Comparison of ENCODE assay signal across 22 mouse cellular contexts in the genomic region with DNA sequence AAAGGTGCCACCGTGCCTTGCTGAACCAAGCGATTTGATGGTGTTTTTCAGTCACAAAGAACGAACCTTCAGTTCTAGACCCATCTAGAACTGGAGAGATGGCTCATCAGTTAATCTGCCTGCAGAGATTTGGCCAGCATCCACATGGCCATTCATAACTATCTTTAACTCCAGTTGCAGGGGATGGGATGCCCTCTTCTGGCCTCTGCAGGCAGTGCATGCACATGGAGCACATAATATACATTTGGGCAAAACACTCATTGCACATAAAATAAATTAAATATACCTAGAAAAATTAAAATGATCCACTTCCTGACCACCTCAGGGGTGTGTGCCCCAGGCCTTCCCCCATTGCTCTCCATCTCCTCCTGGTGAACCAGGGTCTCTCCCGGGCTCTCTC. TPM values are rescaled to one million over a fixed set of nuclear protein-coding genes. Genes with fewer than 3 reads are reported as not detected.
A peak's percentile ranks its signal among the peaks of the same experiment; 100 is the strongest.
DNase-seq lines count a peak whose midpoint lies in the region; ATAC-seq and TF ChIP-seq lines count a peak whose summit lies in the region.
"Had no signal": no experiment of that assay in that cellular context is flagged by ENCODE, and none has a peak within 500 bp of the region (broad histone marks: within the 10 kb centered on the region; RNA-seq: fewer than 3 reads in every experiment).

No protein-coding gene starts in this region.

- no peak overlapping the region for H3K4me3 ChIP-seq in layer of hippocampus, adult 2 months
- H3K4me3 ChIP-seq: forebrain, embryonic 12.5 days; hindbrain, embryonic 10.5 days; limb, embryonic 15.5 days; lung, embryonic 15.5 days; midbrain, embryonic 12.5 days; neural tube, embryonic 12.5 days had no signal

- DNase-seq in layer of hippocampus, adult 2 months (ENCODE audit: low spot score in 2 of 2), result no peak
- no peak for DNase-seq in layer of hippocampus, adult 18-20 months (ENCODE audit: low spot score in 2 of 2)
- DNase-seq in 3T3-L1 (ENCODE audit: low read depth, low spot score) (peak; percentile 21), 416B (ENCODE audit: low read depth) (peak; percentile 8), NIH3T3 (ENCODE audit: low read depth) (peak; percentile 39)
- DNase-seq in left cerebral cortex, adult 18-20 months (ENCODE audit: low spot score in 2 of 2), result no peak
- DNase-seq: adrenal gland, postnatal 36 days; cerebellum, adult 9-10 months; gastrocnemius, postnatal 14 days; right cerebral cortex, adult 18-20 months; thymus, postnatal 4 days had no signal

- H3K27ac ChIP-seq in layer of hippocampus, adult 2 months, result no peak overlapping the region
- H3K27ac ChIP-seq: forebrain, embryonic 12.5 days; hindbrain, embryonic 10.5 days; kidney, postnatal 0 days; limb, embryonic 15.5 days; lung, embryonic 15.5 days; midbrain, embryonic 12.5 days; neural tube, embryonic 12.5 days had no signal

- ATAC-seq in frontal cortex, adult (ENCODE audit: low TSS enrichment), result no peak

- TF ChIP-seq CTCF in layer of hippocampus, adult 2 months (conservative IDR thresholded peaks at IDR 0.05), result peak; percentile 44

RNA-seq across cellular contexts. Expression of a gene that starts 20.0 kb away (rescaled TPM):
- not detected for total RNA-seq in layer of hippocampus, adult 2 months (2021)
- total RNA-seq in layer of hippocampus, adult 18-20 months (2021), result not detected
- total RNA-seq in left cerebral cortex, adult 18-20 months (2021), result not detected
- total RNA-seq: gastrocnemius, postnatal 14 days; heart, adult 8-10 months; layer of hippocampus, adult 8-10 months; left cerebral cortex, postnatal 36 days had no signal

RNA-seq across cellular contexts. Expression of a gene that starts 26.7 kb away (rescaled TPM):
- 10 to 100 TPM; 81.0 to 87.5 TPM for total RNA-seq in layer of hippocampus, adult 2 months (2021)
- total RNA-seq in layer of hippocampus, adult 18-20 months (2021), result 10 to 100 TPM; 96.2 to 98.2 TPM
- total RNA-seq in left cerebral cortex, adult 18-20 months (2021), result 10 to 100 TPM; 86.7 to 95.8 TPM

RNA-seq across cellular contexts. Expression of a gene that starts 28.2 kb away (rescaled TPM):
- total RNA-seq in layer of hippocampus, adult 2 months (2021), result 10 to 100 TPM; 70.3 to 71.1 TPM
- 10 to 100 TPM; 68.6 to 75.6 TPM for total RNA-seq in layer of hippocampus, adult 18-20 months (2021)
- 10 to 100 TPM; 63.8 to 67.7 TPM for total RNA-seq in left cerebral cortex, adult 18-20 months (2021)

RNA-seq across cellular contexts. Expression of a gene that starts 35.3 kb away (rescaled TPM):
- total RNA-seq in layer of hippocampus, adult 2 months (2021), result 10 to 100 TPM; 23.9 to 24.0 TPM
- 10 to 100 TPM; 25.8 to 27.6 TPM for total RNA-seq in layer of hippocampus, adult 18-20 months (2021)
- 10 to 100 TPM; 26.1 to 28.1 TPM for total RNA-seq in left cerebral cortex, adult 18-20 months (2021)

RNA-seq across cellular contexts. Expression of a gene that starts 37.9 kb away (rescaled TPM):
- total RNA-seq in layer of hippocampus, adult 2 months (2021), result not detected
- not detected for total RNA-seq in layer of hippocampus, adult 18-20 months (2021)
- total RNA-seq in left cerebral cortex, adult 18-20 months (2021), result under 1 TPM in 1 of 2 experiments, not detected in 1; 0.82 TPM
- total RNA-seq: gastrocnemius, postnatal 14 days; heart, adult 8-10 months; left cerebral cortex, postnatal 36 days had no signal

Comparison
In these comparisons a context has a peak if more than half of its experiments do, and no peak if none do; other contexts are left out.
1. DNase-seq: peak in 3T3-L1 (single experiment), 416B (single experiment) and NIH3T3 (single experiment); none in layer of hippocampus, adult 2 months (0 of 2), layer of hippocampus, adult 18-20 months (0 of 2) and left cerebral cortex, adult 18-20 months (0 of 2).